Mouse (Mus musculus): ENCODE results near the gene Mrps18a. TPM values are rescaled to one million over a fixed set of nuclear protein-coding genes. Genes with fewer than 3 reads are reported as not detected.
A peak's percentile ranks its signal among the peaks of the same experiment; 100 is the strongest.

The Mrps18a gene
- total and polyA plus RNA-seq, 3 experiments: 55.3 to 110 (median 66.4) TPM

DNA sequence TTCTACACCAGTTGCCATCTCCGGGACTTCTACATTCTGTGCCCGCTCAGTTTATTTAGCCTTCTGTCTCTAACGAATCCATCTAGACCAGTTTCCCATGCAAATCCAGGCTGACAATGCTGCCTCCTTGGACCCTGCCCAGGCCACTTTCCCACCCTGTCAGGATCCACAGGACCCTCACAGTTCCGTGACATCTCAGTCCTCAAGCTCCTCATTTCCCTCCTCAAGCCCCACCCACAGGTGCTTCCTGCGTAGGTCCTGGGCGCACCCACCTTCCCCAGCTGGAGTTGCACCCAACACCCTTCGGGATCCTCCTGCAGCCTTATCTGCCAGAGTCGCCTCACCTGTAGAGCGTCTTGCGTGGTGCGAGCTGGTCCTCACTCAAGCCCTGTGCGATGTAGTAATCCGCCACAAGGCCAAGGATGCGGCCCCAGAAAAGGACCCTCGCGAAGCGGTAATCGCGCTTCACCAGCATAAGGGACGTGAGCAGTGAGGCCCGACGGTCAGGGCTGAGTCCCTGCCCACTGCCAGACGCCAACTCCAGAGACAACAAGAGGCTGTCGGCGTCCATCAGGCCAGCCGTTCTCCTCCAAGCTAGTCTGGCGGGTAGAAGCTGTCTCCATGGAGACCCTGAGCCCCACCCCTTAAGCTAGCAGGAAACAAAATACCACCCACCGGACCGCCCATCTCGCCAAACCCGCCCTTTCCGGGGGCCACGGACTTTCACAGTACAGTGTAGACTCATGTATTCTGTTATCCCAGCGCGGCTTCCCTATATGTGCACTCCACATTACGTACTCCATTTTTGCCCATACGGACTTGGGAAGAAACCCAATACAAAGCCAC lies 33.0 kb downstream of the Mrps18a start, which contains the start of gene Rsph9:
Gene Rsph9, minus strand, starts transcription at position 639 of the 846 bp plus-strand sequence.
- peaks cover 6% of the 10 kb centered on the region; the same call in 1 of the 2 replicates for H3K27me3 ChIP-seq (ENCODE audit: insufficient read depth, low read length)
- peaks cover 50% of the 10 kb centered on the region for H3K36me3 ChIP-seq (replicated peaks)
- H3K9me3 ChIP-seq (replicated peaks): no peaks in the 10 kb centered on the region
- ATAC-seq (ENCODE audit: extremely low read depth, insufficient number of reproducible peaks, low FRiP score, poor library complexity, severe bottlenecking) (no peak), DNase-seq (ENCODE audit: low spot score) (no peak)
- H3K4me1 ChIP-seq (ENCODE audit: insufficient read depth, low read depth, low read length): peaks cover 30% of the 10 kb centered on the region
- H3K4me3 ChIP-seq (ENCODE audit: low read depth, low read length): no peak within 1 kb of the TSS; the same call in 1 of the 2 replicates
- no peak for TF ChIP-seq GATA2 (IDR thresholded peaks at IDR 0.05; ENCODE audit: borderline replicate concordance, low read depth, low read length)
- TF ChIP-seq GATA1 (IDR thresholded peaks at IDR 0.05; ENCODE audit: borderline replicate concordance, low read length): no peak
- TF ChIP-seq TAL1 (conservative IDR thresholded peaks at IDR 0.05; ENCODE audit: low read depth, low read length): no peak
- no peak for TF ChIP-seq CTCF (IDR thresholded peaks at IDR 0.05; ENCODE audit: low read depth, low read length)
- TF ChIP-seq POLR2AphosphoS5 (IDR thresholded peaks at IDR 0.05; ENCODE audit: insufficient replicate concordance, low read depth, low read length): no peak

- Histone ChIP-seq H3K36me3 (replicated peaks) (peaks cover 20% of the 10 kb centered on the region), H3K4me1 (ENCODE audit: insufficient read depth, low read depth, low read length) (peaks cover 38% of the 10 kb centered on the region), H3K27me3 (ENCODE audit: insufficient read depth, low read length) (no peaks in the 10 kb centered on the region), H3K9me3 (replicated peaks) (no peaks in the 10 kb centered on the region), H3K4me3 (ENCODE audit: low read depth, low read length) (peak within 1 kb of the TSS; percentile 83)
- peak; percentile 94 for ATAC-seq (ENCODE audit: extremely low read depth, insufficient number of reproducible peaks, low FRiP score, poor library complexity, severe bottlenecking)
- peak; percentile 85 for DNase-seq (ENCODE audit: low spot score)
- TF ChIP-seq TAL1 (conservative IDR thresholded peaks at IDR 0.05; ENCODE audit: low read depth, low read length): no peak
- peak; percentile 83; the same call in 1 of the 2 replicates for TF ChIP-seq POLR2AphosphoS5 (IDR thresholded peaks at IDR 0.05; ENCODE audit: insufficient replicate concordance, low read depth, low read length)
Measured at GRCm38 (mm10) chr17:46152847-46153782, 42.3 kb downstream of the Mrps18a start, which contains the start of gene Mad2l1bp. TSS of gene Mad2l1bp (minus strand) at chr17:46153553.

- DNase-seq (ENCODE audit: low spot score): no peak
- Histone ChIP-seq H3K4me3 (ENCODE audit: low read depth, low read length) (no peak overlapping the region), H3K9me3 (replicated peaks) (no peaks in the 10 kb centered on the region), H3K27me3 (ENCODE audit: insufficient read depth, low read length) (no peaks in the 10 kb centered on the region), H3K4me1 (ENCODE audit: insufficient read depth, low read depth, low read length) (peaks cover 48% of the 10 kb centered on the region), H3K36me3 (replicated peaks) (peaks cover 9% of the 10 kb centered on the region)
- ATAC-seq (ENCODE audit: extremely low read depth, insufficient number of reproducible peaks, low FRiP score, poor library complexity, severe bottlenecking): no peak
- TF ChIP-seq GATA1 (IDR thresholded peaks at IDR 0.05; ENCODE audit: borderline replicate concordance, low read length) (no peak), GATA2 (IDR thresholded peaks at IDR 0.05; ENCODE audit: borderline replicate concordance, low read depth, low read length) (no peak), CTCF (IDR thresholded peaks at IDR 0.05; ENCODE audit: low read depth, low read length) (no peak), TAL1 (conservative IDR thresholded peaks at IDR 0.05; ENCODE audit: low read depth, low read length) (no peak), POLR2AphosphoS5 (IDR thresholded peaks at IDR 0.05; ENCODE audit: insufficient replicate concordance, low read depth, low read length) (no peak)
Measured at GRCm38 (mm10) chr17:46154336-46154735, 43.5 kb downstream of the Mrps18a start.

DNA sequence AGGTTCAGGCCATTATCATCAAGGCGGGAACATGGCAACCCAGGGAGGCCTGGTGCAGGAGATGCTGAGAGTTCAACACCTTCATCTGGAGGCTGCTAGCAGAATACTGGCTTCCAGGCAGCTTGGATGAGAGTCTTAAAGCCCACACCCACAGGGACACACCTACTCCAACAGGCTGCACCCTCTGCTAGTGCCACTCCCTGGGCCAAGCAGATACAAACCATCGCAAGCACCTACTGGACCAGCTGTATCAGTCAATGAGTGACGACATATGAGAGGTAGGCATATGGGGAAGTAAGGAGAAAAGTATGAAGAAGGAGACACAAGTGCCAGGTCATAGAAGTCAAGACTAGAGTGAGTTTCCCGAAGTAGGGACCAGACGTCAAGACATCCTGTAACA lies 45.9 kb downstream of the Mrps18a start:
- Histone ChIP-seq H3K4me3 (ENCODE audit: low read depth, low read length) (no peak overlapping the region; the same call in 1 of the 2 replicates), H3K9me3 (replicated peaks) (no peaks in the 10 kb centered on the region), H3K27me3 (ENCODE audit: insufficient read depth, low read length) (no peaks in the 10 kb centered on the region), H3K4me1 (ENCODE audit: insufficient read depth, low read depth, low read length) (peaks cover 57% of the 10 kb centered on the region), H3K36me3 (replicated peaks) (peaks cover under 1% of the 10 kb centered on the region)
- ATAC-seq (ENCODE audit: extremely low read depth, insufficient number of reproducible peaks, low FRiP score, poor library complexity, severe bottlenecking) (no peak), DNase-seq (ENCODE audit: low spot score) (no peak)
- TF ChIP-seq GATA1 (IDR thresholded peaks at IDR 0.05; ENCODE audit: borderline replicate concordance, low read length) (no peak), CTCF (IDR thresholded peaks at IDR 0.05; ENCODE audit: low read depth, low read length) (no peak), GATA2 (IDR thresholded peaks at IDR 0.05; ENCODE audit: borderline replicate concordance, low read depth, low read length) (no peak), TAL1 (conservative IDR thresholded peaks at IDR 0.05; ENCODE audit: low read depth, low read length) (no peak), POLR2AphosphoS5 (IDR thresholded peaks at IDR 0.05; ENCODE audit: insufficient replicate concordance, low read depth, low read length) (no peak)

DNA sequence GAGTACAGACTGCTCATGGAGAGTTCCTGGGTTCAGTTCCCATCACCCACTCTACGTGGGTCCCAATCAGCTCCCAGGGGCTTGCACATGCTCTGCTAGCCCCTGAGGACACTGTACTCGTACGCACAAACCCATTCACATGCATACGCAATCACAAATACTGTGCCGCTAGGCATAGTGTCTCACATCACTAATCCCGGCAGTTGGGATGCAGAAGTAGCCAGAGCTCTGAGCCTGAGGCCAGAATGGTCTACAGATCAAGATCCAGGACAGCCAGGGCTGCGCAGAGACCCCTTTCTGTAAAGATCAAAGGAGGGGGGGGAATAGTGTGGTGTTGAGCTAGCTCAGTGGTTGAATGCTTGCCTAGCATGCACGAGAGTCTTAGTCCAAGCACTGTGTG lies 46.3 kb downstream of the Mrps18a start:
- DNase-seq (ENCODE audit: low spot score): no peak
- Histone ChIP-seq H3K27me3 (ENCODE audit: insufficient read depth, low read length) (no peaks in the 10 kb centered on the region), H3K36me3 (replicated peaks) (no peaks in the 10 kb centered on the region), H3K9me3 (replicated peaks) (no peaks in the 10 kb centered on the region), H3K4me1 (ENCODE audit: insufficient read depth, low read depth, low read length) (peaks cover 60% of the 10 kb centered on the region), H3K4me3 (ENCODE audit: low read depth, low read length) (no peak overlapping the region)
- TF ChIP-seq CTCF (IDR thresholded peaks at IDR 0.05; ENCODE audit: low read depth, low read length): no peak
- TF ChIP-seq GATA2 (IDR thresholded peaks at IDR 0.05; ENCODE audit: borderline replicate concordance, low read depth, low read length): no peak
- TF ChIP-seq POLR2AphosphoS5 (IDR thresholded peaks at IDR 0.05; ENCODE audit: insufficient replicate concordance, low read depth, low read length): no peak
- no peak for TF ChIP-seq GATA1 (IDR thresholded peaks at IDR 0.05; ENCODE audit: borderline replicate concordance, low read length)
- TF ChIP-seq TAL1 (conservative IDR thresholded peaks at IDR 0.05; ENCODE audit: low read depth, low read length): no peak
- no peak for ATAC-seq (ENCODE audit: extremely low read depth, insufficient number of reproducible peaks, low FRiP score, poor library complexity, severe bottlenecking)

Data from G1E (cell line).